Mouse (Mus musculus) heart, embryonic 14.5 days (tissue): Measurements from ENCODE around the gene Mavs. TPM values are rescaled to one million over a fixed set of nuclear protein-coding genes. Genes with fewer than 3 reads are reported as not detected.

Experiments used
- ATAC-seq: fragments of 200-750 bp; cut with Nextera tagmentation; 2 replicates; pipeline ENCODE4 v1.8.0; 2017; ENCODE audit warnings: low read depth, moderate TSS enrichment; ENCODE audit not compliant: insufficient number of reproducible peaks, insufficient read depth, low FRiP score
- H3K27ac ChIP-seq, 2 experiments: fragments of 200-500 bp in 1 of 2; fragments of 300-500 bp in 1 of 2; sonication (generic) in 1 of 2; replicated peaks in 1 of 2; 2 replicates each; pipeline ENCODE4 v1.5.1; 2012 to 2014; ENCODE audit warnings: low read depth in 2 of 2, low read length in 2 of 2, control low read depth in 1 of 2, mild to moderate bottlenecking in 1 of 2, mixed read lengths in 1 of 2; ENCODE audit not compliant: control insufficient read depth in 1 of 2, insufficient read depth in 1 of 2
- H3K27me3 ChIP-seq: fragments of 300-500 bp; sonication (generic); 2 replicates; pipeline ENCODE4 v1.6.1; 2014; ENCODE audit warnings: mild to moderate bottlenecking, low read length, control low read depth; ENCODE audit not compliant: control insufficient read depth, insufficient read depth
- H3K36me3 ChIP-seq: fragments of 300-500 bp; sonication (generic); 2 replicates; pipeline ENCODE4 v1.6.1; 2014; ENCODE audit warnings: mild to moderate bottlenecking, control low read depth, low read length, mixed read lengths; ENCODE audit not compliant: control insufficient read depth, insufficient read depth
- H3K4me1 ChIP-seq, 2 experiments: fragments of 200-500 bp in 1 of 2; fragments of 300-500 bp in 1 of 2; sonication (generic) in 1 of 2; 2 replicates each; pipeline ENCODE4 v1.6.1; 2012 to 2014; ENCODE audit warnings: low read length in 2 of 2, control low read depth in 1 of 2, mixed read lengths in 1 of 2; ENCODE audit not compliant: control insufficient read depth in 2 of 2, insufficient read depth in 2 of 2
- H3K4me2 ChIP-seq: fragments of 300-500 bp; sonication (generic); 2 replicates; pipeline ENCODE4 v1.6.1; 2014; ENCODE audit warnings: mild to moderate bottlenecking, low read length
- H3K4me3 ChIP-seq, 2 experiments: fragments of 200-500 bp in 1 of 2; fragments of 300-500 bp in 1 of 2; sonication (generic) in 1 of 2; 2 replicates each; pipeline ENCODE4 v1.5.1; 2012 to 2014; ENCODE audit warnings: low read length in 2 of 2, mild to moderate bottlenecking in 2 of 2, control low read depth in 1 of 2, low read depth in 1 of 2, moderate library complexity in 1 of 2; ENCODE audit not compliant: control insufficient read depth in 1 of 2, insufficient read depth in 1 of 2
- H3K9ac ChIP-seq: fragments of 300-500 bp; sonication (generic); 2 replicates; pipeline ENCODE4 v1.6.1; 2014; ENCODE audit warnings: mild to moderate bottlenecking, low read length
- H3K9me3 ChIP-seq: fragments of 300-500 bp; sonication (generic); 2 replicates; pipeline ENCODE4 v1.6.1; 2016; ENCODE audit warnings: low read length, control low read depth; ENCODE audit not compliant: control insufficient read depth
- WGBS: fragments of 180-500 bp; shearing (Covaris S2); extraction: QIAGEN DNeasy Blood & Tissue Kit; methylation state at CpG from one replicate; pipeline ENCODE4 v1.1.7; 2014; 5-methylcytosine and 5-hydroxymethylcytosine counted together
- polyA plus RNA-seq: library from polyadenylated mRNA; unstranded; fragments of >200 nt; fragmentation: Nextera tagmentation; extraction: Ambion mirVana; gene quantifications from 2 replicates; pipeline ENCODE4 v1.2.1, GENCODE M21; 2014

Mavs gene
- polyA plus RNA-seq, 1 experiment from 2014 or later: 20.0 TPM

DNA sequence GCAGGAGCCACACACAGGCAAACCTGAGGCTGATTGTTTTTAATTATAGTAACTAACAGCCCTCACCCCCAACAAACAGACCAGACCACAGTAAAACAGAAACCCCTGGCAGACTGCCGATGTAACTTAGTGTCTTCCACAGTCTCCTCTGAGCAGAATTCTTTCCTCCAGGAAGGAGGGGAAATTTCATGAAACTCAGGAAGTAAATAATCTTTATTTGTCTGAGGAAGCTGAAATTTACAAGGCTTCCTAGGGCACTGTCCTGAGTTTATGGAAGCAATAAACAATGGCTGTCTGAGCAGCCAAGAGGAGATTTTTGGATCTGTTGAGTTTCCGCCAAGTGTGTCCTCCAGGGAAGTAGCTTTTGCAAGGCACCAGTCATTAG is 20.5 kb downstream of the Mavs start:
- peak overlapping the region; percentile 60 to 78 for H3K27ac ChIP-seq
- 36% methylated on average over 2 of the region's 2 CpGs for WGBS
- peak overlapping the region; percentile 50 for H3K9ac ChIP-seq
- H3K4me2 ChIP-seq: peak overlapping the region; percentile 35
- H3K4me1 ChIP-seq: peaks cover 5 to 12% of the 10 kb centered on the region in 2 experiments; a peak in 3 of 4 replicates
- H3K36me3 ChIP-seq: no peaks in the 10 kb centered on the region
- H3K4me3 ChIP-seq: no peak overlapping the region
- ATAC-seq: peak; percentile 19; the same call in 1 of the 2 replicates
- no peaks in the 10 kb centered on the region for H3K27me3 ChIP-seq
- no peaks in the 10 kb centered on the region for H3K9me3 ChIP-seq

DNA sequence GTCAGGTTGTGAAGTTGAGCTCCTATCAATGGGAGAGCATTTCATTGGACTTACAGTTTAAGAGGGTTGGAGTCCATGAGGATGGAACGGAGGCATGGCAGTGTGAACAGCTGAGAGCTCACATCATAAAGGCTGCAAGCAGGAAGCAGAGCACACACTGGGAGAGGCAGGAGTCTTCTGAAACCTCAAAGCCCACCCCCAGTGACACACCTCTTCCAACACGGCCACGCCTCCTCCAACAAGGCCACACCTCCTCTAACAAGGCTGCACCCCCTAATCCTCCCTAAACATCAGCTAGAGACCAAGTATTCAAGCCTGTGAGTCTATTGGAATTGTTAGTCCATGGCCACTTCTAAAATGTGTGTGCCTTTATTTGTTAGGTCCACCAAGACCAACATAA is 21.9 kb downstream of the Mavs start:
- Histone ChIP-seq H3K4me1 (peaks cover 9 to 21% of the 10 kb centered on the region in 2 experiments), H3K4me2 (no peak overlapping the region), H3K9me3 (no peaks in the 10 kb centered on the region), H3K27ac (no peak overlapping the region), H3K4me3 (no peak overlapping the region), H3K36me3 (no peaks in the 10 kb centered on the region), H3K9ac (no peak overlapping the region), H3K27me3 (no peaks in the 10 kb centered on the region)
- WGBS: 57% methylated on average over 3 of the region's 3 CpGs
- no peak for ATAC-seq

DNA sequence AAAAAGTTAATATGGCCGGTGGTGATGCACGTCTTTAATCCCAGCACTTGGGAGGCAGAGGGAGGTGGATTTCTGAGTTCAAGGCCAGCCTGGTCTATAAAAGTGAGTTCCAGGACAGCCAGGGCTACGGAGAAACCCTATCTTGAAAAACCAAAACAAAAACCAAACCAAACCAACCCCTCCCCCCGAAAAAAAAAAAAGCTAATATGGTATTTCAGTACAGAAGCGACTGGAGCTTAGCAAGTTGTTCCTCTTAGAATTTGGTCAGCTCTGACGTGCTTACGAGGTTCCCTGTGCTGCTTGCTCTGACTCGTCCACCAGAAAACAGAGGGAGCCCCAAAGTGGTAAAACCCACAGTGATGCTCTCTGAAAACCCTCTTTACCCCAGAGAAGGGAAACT is 24.8 kb downstream of the Mavs start:
- no peaks in the 10 kb centered on the region for H3K27me3 ChIP-seq

DNA sequence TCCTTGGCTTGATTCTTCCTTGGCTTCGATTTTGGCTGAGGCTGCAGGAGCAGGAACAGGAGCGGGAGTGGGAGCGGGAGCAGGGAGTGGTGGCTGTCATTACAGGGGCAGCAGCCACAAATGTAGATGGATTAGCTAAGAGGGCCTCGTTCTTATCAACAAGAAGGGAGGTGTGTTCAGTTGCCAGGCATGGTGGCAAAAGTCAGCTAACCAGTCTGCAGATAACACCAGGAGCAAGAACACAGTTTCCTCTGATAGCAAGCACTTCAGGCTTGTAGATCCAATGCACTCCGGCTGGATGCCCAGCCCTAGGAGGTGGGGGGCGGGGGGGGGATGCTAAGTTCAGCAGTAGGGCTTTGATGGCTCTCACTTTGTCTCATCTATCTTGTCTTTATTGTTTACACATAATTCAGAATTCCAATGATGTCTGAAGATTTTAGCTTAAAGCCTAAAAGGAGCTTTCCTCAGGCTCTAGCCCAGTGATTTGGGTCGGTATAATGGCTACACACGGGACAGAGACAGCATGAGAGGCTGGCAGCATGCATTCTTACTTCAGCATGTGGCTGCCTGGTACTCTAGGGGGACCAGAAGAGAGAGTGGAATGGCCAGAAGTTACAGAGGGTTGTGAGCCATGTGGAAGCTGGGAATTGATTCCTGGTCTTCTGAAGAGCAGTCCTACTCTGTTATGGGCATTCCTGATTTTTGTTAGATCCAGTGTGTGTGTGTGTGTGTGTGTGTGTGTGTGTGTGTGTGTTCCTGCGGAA is 26.9 kb downstream of the Mavs start:
- no peak for ATAC-seq
- no peak overlapping the region for H3K4me3 ChIP-seq
- no peak overlapping the region for H3K9ac ChIP-seq
- H3K27me3 ChIP-seq: no peaks in the 10 kb centered on the region
- H3K27ac ChIP-seq: no peak overlapping the region; a peak in 1 of 4 replicates
- H3K4me1 ChIP-seq: peaks cover 14 to 35% of the 10 kb centered on the region in 2 experiments
- 19% methylated on average over 9 of the region's 9 CpGs for WGBS
- H3K4me2 ChIP-seq: peak overlapping the region; percentile 17; the same call in 1 of the 2 replicates
- no peaks in the 10 kb centered on the region for H3K9me3 ChIP-seq
- peaks cover 4% of the 10 kb centered on the region; the same call in 1 of the 2 replicates for H3K36me3 ChIP-seq

More for the DNA sequence above, 24.8 kb downstream of the Mavs start:
- Histone ChIP-seq H3K4me3 (no peak overlapping the region), H3K36me3 (no peaks in the 10 kb centered on the region), H3K4me1 (peaks cover 15 to 30% of the 10 kb centered on the region in 2 experiments), H3K4me2 (no peak overlapping the region), H3K9ac (no peak overlapping the region), H3K27ac (no peak overlapping the region), H3K9me3 (no peaks in the 10 kb centered on the region)
- WGBS: 86% methylated on average over 8 of the region's 8 CpGs
- ATAC-seq: no peak

DNA sequence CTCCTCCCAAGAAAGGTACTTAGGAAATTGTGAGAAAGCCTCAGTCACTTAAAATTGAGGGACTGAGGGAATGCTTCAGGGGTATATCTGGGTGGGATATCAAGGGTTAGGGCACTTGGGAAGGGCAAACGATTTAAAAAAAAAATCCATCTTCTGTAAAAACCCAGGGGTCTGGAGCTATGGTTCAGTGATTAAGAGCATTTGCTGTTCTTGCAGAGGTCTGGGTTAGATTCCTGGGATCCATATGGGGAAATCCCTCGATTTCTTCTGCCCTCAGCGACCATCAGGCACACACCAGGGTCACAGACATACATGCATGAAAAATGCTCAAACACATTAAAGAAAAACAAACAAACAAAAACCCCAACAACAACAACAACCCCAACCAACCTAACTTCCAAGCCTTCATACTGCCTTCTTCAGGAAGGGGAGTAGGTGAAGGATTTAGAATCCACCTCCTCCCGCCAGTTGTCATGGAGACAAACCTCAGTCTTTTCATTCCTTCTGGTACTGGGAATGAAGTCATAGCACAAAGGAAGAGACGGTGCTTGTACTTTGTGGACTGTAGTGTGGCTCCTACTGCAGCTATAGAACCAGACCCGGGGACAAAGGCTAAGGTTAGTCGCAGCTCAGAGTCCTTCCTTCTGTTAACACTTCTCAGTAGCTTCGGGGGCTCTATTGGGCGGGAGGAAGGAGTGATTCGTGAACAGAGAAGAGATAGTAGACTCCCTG is 27.8 kb downstream of the Mavs start:
- H3K27me3 ChIP-seq: no peaks in the 10 kb centered on the region
- peak overlapping the region; percentile 96 to 99 for H3K27ac ChIP-seq
- H3K9ac ChIP-seq: peak overlapping the region; percentile 85
- ATAC-seq: no peak; the same call in 1 of the 2 replicates
- peaks cover 14 to 35% of the 10 kb centered on the region in 2 experiments for H3K4me1 ChIP-seq
- no peaks in the 10 kb centered on the region for H3K9me3 ChIP-seq
- H3K4me3 ChIP-seq: peak overlapping the region; percentile 71 to 79
- H3K4me2 ChIP-seq: peak overlapping the region; percentile 60
- WGBS: 6% methylated on average over 10 of the region's 10 CpGs
- peaks cover 4% of the 10 kb centered on the region; the same call in 1 of the 2 replicates for H3K36me3 ChIP-seq

DNA sequence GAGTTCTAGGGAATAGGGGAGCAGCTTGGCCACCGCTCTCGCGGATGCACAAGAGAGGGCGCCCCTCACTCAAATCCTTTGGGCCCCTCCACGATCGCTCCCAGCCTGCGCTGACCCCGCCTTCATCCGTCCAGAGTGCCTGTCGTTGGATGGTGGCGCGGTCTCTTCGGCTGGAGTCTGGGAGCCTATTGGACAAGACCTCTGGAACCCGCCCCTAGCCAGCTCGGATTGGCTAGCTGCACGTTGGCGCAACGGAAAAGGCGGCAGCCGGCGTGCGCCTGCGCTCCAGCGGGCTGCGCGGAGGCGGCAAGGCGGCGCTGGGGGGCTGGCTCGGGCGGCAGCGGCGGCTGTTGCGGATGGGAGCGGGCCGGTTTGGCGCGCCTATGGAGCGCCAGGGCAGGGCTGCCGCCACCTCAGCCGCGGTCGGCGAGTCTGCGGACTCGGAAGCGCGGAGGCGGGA is 28.4 kb downstream of the Mavs start, which contains the start of gene Pank2:
Gene Pank2, plus strand, starts transcription at position 283 of the 460 bp plus-strand sequence.
- H3K27ac ChIP-seq: peak within 1 kb of the TSS; percentile 98 to 99
- peak within 1 kb of the TSS; percentile 79 to 96 for H3K4me3 ChIP-seq
- H3K9me3 ChIP-seq: no peaks in the 10 kb centered on the region
- peaks cover 4% of the 10 kb centered on the region; the same call in 1 of the 2 replicates for H3K36me3 ChIP-seq
- H3K9ac ChIP-seq: peak within 1 kb of the TSS; percentile 85
- peak; percentile 100 for ATAC-seq
- H3K27me3 ChIP-seq: no peaks in the 10 kb centered on the region
- H3K4me2 ChIP-seq: peak within 1 kb of the TSS; percentile 90
- under 1% methylated on average over 49 of the region's 49 CpGs for WGBS
- peaks cover 12 to 35% of the 10 kb centered on the region in 2 experiments for H3K4me1 ChIP-seq
